Mouse (Mus musculus) ES-E14 (cell line): ENCODE results near the gene Pccb. TPM values are rescaled to one million over a fixed set of nuclear protein-coding genes. Genes with fewer than 3 reads are reported as not detected.
A peak's percentile ranks its signal among the peaks of the same experiment; 100 is the strongest.

ENCODE experiments used
- DNase-seq: peaks from one replicate; pipeline ENCODE4 v3.0.0-alpha.2; 2013; ENCODE audit warnings: low read depth, low spot score
- H3K27ac ChIP-seq: 2 replicates; pipeline ENCODE4 v1.5.1; 2012; ENCODE audit warnings: low read depth, mild to moderate bottlenecking, low read length, moderate library complexity, mixed read lengths; ENCODE audit not compliant: poor library complexity, insufficient read depth, severe bottlenecking
- H3K36me3 ChIP-seq: 2 replicates; pipeline ENCODE4 v1.6.1; 2012; ENCODE audit warnings: mild to moderate bottlenecking, low read length, moderate library complexity, mixed read lengths; ENCODE audit not compliant: control insufficient read depth, poor library complexity, insufficient read depth, severe bottlenecking
- H3K4me1 ChIP-seq, 2 experiments: fragments of 150-350 bp in 1 of 2; sonication (generic) in 1 of 2; 2 replicates each; pipeline ENCODE4 v1.6.1; 2012; ENCODE audit warnings: low read length in 2 of 2, mild to moderate bottlenecking in 1 of 2, mixed read lengths in 1 of 2; ENCODE audit not compliant: control insufficient read depth in 2 of 2, insufficient read depth in 2 of 2, poor library complexity in 1 of 2
- H3K4me3 ChIP-seq, 2 experiments: fragments of 150-350 bp in 1 of 2; sonication (generic) in 1 of 2; 2 replicates each; pipeline ENCODE4 v1.5.1; 2012; ENCODE audit warnings: low read length in 2 of 2, low read depth in 1 of 2, mild to moderate bottlenecking in 1 of 2, mixed read lengths in 1 of 2; ENCODE audit not compliant: insufficient read depth in 1 of 2, poor library complexity in 1 of 2, severe bottlenecking in 1 of 2
- H3K9ac ChIP-seq: 2 replicates; pipeline ENCODE4 v1.6.1; 2012; ENCODE audit warnings: low read depth, mild to moderate bottlenecking, low read length, mixed read lengths; ENCODE audit not compliant: poor library complexity, insufficient read depth, severe bottlenecking
- H3K9me3 ChIP-seq: fragments of 150-350 bp; sonication (generic); 2 replicates; pipeline ENCODE4 v1.6.1; 2012; ENCODE audit warnings: low read depth, mild to moderate bottlenecking, low read length; ENCODE audit not compliant: control insufficient read depth, insufficient read depth
- CHD2 ChIP-seq: IDR thresholded peaks from 2 replicates; pipeline ENCODE4 v1.6.1; 2014; ENCODE audit warnings: mild to moderate bottlenecking, low read depth, low read length, inconsistent platforms
- HCFC1 ChIP-seq: IDR thresholded peaks from 2 replicates; pipeline ENCODE4 v1.6.1; 2012; ENCODE audit warnings: low read length, inconsistent platforms, borderline replicate concordance; ENCODE audit not compliant: insufficient read depth
- MAFK ChIP-seq: IDR thresholded peaks from 2 replicates; pipeline ENCODE4 v1.6.1; 2014; ENCODE audit warnings: mild to moderate bottlenecking, low read depth, low read length, inconsistent platforms; ENCODE audit not compliant: insufficient read depth
- ZC3H11A ChIP-seq: IDR thresholded peaks from 2 replicates; pipeline ENCODE4 v1.6.1; 2012; ENCODE audit warnings: low read depth, mild to moderate bottlenecking, inconsistent platforms, low read length, borderline replicate concordance
- ZNF384 ChIP-seq: IDR thresholded peaks from 2 replicates; pipeline ENCODE4 v1.6.1; 2012; ENCODE audit warnings: low read depth, low read length, inconsistent platforms
- in situ Hi-C, 2 experiments: fragments of 600-800 bp; cut with MboI; formaldehyde crosslinking; loops; one replicate each; pipeline ENCODE4 v1.15.1; 2025; ENCODE audit warnings: low sequenced_read_pairs in 2 of 2, inconsistent platforms in 1 of 2; ENCODE audit not compliant: unreplicated experiment in 2 of 2
- total RNA-seq: library from RNA; depleted of rRNA; stranded (reverse); fragments of 300-350 nt; gene quantifications from 2 replicates; pipeline ENCODE4 v1.2.3, GENCODE M21; 2012; rRNA removed

The Pccb gene
- total RNA-seq, 1 experiment, result 24.8 TPM

- Histone ChIP-seq H3K9me3 (no peaks in the 10 kb centered on the region), H3K36me3 (peaks cover 6% of the 10 kb centered on the region), H3K4me1 (peaks cover 5 to 6% of the 10 kb centered on the region in 2 experiments), H3K27ac (peak overlapping the region; percentile 32; the same call in 1 of the 2 replicates), H3K9ac (no peak overlapping the region), H3K4me3 (no peak overlapping the region; a peak in 1 of 4 replicates)
- no peak for DNase-seq
- TF ChIP-seq HCFC1 (no peak), MAFK (no peak), CHD2 (no peak), ZNF384 (no peak), ZC3H11A (no peak)
- in situ Hi-C loops, result no loop called here
Measured at GRCm38 (mm10) chr9:100962903-100963427, 71.7 kb downstream of the Pccb start.

GRCm38 (mm10) chr9:100951481-100951880, 83.2 kb downstream of the Pccb start:
- no peak overlapping the region for H3K9ac ChIP-seq
- H3K9me3 ChIP-seq, result no peaks in the 10 kb centered on the region
- H3K4me3 ChIP-seq, result no peak overlapping the region
- no peak for DNase-seq
- in situ Hi-C loops, result no loop called here
- TF ChIP-seq ZC3H11A (no peak), ZNF384 (no peak), CHD2 (no peak), MAFK (no peak), HCFC1 (no peak)
- no peaks in the 10 kb centered on the region for H3K4me1 ChIP-seq
- H3K36me3 ChIP-seq, result peaks cover 10% of the 10 kb centered on the region
- H3K27ac ChIP-seq, result no peak overlapping the region

- Histone ChIP-seq H3K27ac (no peak overlapping the region), H3K36me3 (peaks cover 7% of the 10 kb centered on the region), H3K4me1 (no peaks in the 10 kb centered on the region), H3K9ac (no peak overlapping the region), H3K4me3 (no peak overlapping the region), H3K9me3 (no peaks in the 10 kb centered on the region)
- TF ChIP-seq MAFK (no peak), CHD2 (no peak), ZNF384 (no peak), ZC3H11A (no peak), HCFC1 (no peak)
- no peak for DNase-seq
- in situ Hi-C loops, result no loop called here
Measured at GRCm38 (mm10) chr9:100944677-100945365, 89.9 kb downstream of the Pccb start.

GRCm38 (mm10) chr9:100942042-100942441, 92.7 kb downstream of the Pccb start:
- in situ Hi-C loops, result no loop called here
- no peak for TF ChIP-seq ZNF384
- no peak for TF ChIP-seq HCFC1
- no peak for TF ChIP-seq MAFK
- TF ChIP-seq ZC3H11A, result no peak
- TF ChIP-seq CHD2, result no peak

More at GRCm38 (mm10) chr9:100942042-100942441, 92.7 kb downstream of the Pccb start:
- H3K9ac ChIP-seq, result no peak overlapping the region
- H3K9me3 ChIP-seq, result no peaks in the 10 kb centered on the region
- H3K36me3 ChIP-seq, result peaks cover 6% of the 10 kb centered on the region
- DNase-seq, result no peak
- H3K4me3 ChIP-seq, result no peak overlapping the region
- H3K27ac ChIP-seq, result no peak overlapping the region
- no peaks in the 10 kb centered on the region for H3K4me1 ChIP-seq

Other genes starting within 250 kb of the Pccb start
- 19.5 and 21.3 TPM in 2 replicates for gene Msl2, start 39.2 kb upstream of the Pccb start, total RNA-seq
- gene Ppp2r3a, start 216.9 kb upstream of the Pccb start, total RNA-seq, result 3.5 and 4.1 TPM in 2 replicates